In the genomic region with DNA sequence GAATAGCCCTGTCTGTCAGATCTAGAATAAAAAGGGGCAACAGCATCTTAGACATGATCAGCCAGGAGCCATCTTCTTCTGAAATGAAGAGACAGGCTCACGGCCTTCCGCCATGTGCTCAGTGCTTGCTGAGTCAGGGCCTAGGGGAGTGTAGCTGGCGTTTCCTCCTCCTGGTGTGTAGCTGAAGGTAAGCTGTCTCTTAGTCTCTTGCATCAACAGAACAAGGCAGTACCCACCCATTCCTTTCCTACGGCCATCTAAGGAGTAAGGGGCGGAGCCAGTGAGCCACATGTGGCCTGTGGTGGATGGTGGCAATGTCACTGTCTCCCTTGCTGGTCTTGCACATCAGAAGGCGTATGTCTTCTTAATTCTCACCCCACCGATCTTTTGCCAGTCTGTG, we compare ENCODE assay signal across 20 mouse cellular contexts. TPM values are rescaled to one million over a fixed set of nuclear protein-coding genes. Genes with fewer than 3 reads are reported as not detected.
A peak's percentile ranks its signal among the peaks of the same experiment; 100 is the strongest.
DNase-seq lines count a peak whose midpoint lies in the region; ATAC-seq lines count a peak whose summit lies in the region.
"Had no signal": no experiment of that assay in that cellular context is flagged by ENCODE, and none has a peak within 500 bp of the region (broad histone marks: within the 10 kb centered on the region; RNA-seq: fewer than 3 reads in every experiment).

No protein-coding gene starts in this region.

- H3K27ac ChIP-seq in heart, embryonic 10.5 days, result peak overlapping the region; percentile 11; the same call in 1 of the 2 replicates
- no peak overlapping the region; the same call in 1 of the 2 replicates for H3K27ac ChIP-seq in liver, embryonic 11.5 days (ENCODE audit: low read depth, low read length)
- H3K27ac ChIP-seq in neural tube, embryonic 15.5 days (replicated peaks), result no peak overlapping the region
- H3K27ac ChIP-seq: heart, embryonic 15.5 days; hindbrain, embryonic 12.5 days; limb, embryonic 10.5 days had no signal

- no peaks in the 10 kb centered on the region; the same call in 1 of the 2 replicates for H3K36me3 ChIP-seq in heart, embryonic 10.5 days
- peaks cover 4% of the 10 kb centered on the region; the same call in 1 of the 2 replicates for H3K36me3 ChIP-seq in liver, embryonic 11.5 days (ENCODE audit: control insufficient read depth, insufficient read depth, low read length)
- no peaks in the 10 kb centered on the region for H3K36me3 ChIP-seq in neural tube, embryonic 15.5 days
- H3K36me3 ChIP-seq: heart, embryonic 15.5 days; hindbrain, embryonic 12.5 days; limb, embryonic 10.5 days had no signal

- ATAC-seq in liver, embryonic 11.5 days (replicated peaks; ENCODE audit: low FRiP score), result peak; percentile 48
- ATAC-seq in megakaryocyte progenitor cell, adult 5-6 weeks (replicated peaks; ENCODE audit: poor library complexity), result peak; percentile 64
- ATAC-seq in neural tube, embryonic 15.5 days (ENCODE audit: low FRiP score), result no peak
- ATAC-seq: forebrain, postnatal 0 days had no signal

- H3K4me1 ChIP-seq in heart, embryonic 10.5 days, result peaks cover 47% of the 10 kb centered on the region
- H3K4me1 ChIP-seq in liver, embryonic 11.5 days (replicated peaks; ENCODE audit: control insufficient read depth, insufficient read depth, low read length), result peaks cover 53% of the 10 kb centered on the region
- H3K4me1 ChIP-seq in neural tube, embryonic 15.5 days, result peaks cover 31% of the 10 kb centered on the region

- DNase-seq in heart, embryonic 10.5 days (ENCODE audit: low spot score), result peak; percentile 84
- no peak for DNase-seq in heart, postnatal 4 days
- peak; percentile 78 for DNase-seq in R1 (ENCODE audit: low read depth, low spot score)
- no peak for DNase-seq in liver, embryonic 11.5 days (ENCODE audit: low spot score)
- DNase-seq in testis, postnatal 10 days (ENCODE audit: low spot score), result no peak
- DNase-seq in spleen, adult 12 weeks (ENCODE audit: low spot score), result no peak
- DNase-seq: adrenal gland, postnatal 10 days; cerebellum, adult 8-10 months; forebrain, postnatal 0 days; gastrocnemius, postnatal 14 days; kidney, adult 11 months; kidney, postnatal 14 days; lung, embryonic 14.5 days; right cerebral cortex, postnatal 4 days; thymus, postnatal 14 days had no signal

- no peaks in the 10 kb centered on the region for H3K27me3 ChIP-seq in heart, embryonic 10.5 days (ENCODE audit: insufficient read depth, poor library complexity, severe bottlenecking)
- no peaks in the 10 kb centered on the region for H3K27me3 ChIP-seq in liver, embryonic 11.5 days (replicated peaks; ENCODE audit: control insufficient read depth, insufficient read depth, low read length)
- H3K27me3 ChIP-seq in neural tube, embryonic 15.5 days (replicated peaks), result no peaks in the 10 kb centered on the region
- H3K27me3 ChIP-seq: heart, embryonic 15.5 days; hindbrain, embryonic 12.5 days had no signal

- no peak overlapping the region for H3K4me3 ChIP-seq in heart, embryonic 10.5 days
- no peak overlapping the region for H3K4me3 ChIP-seq in liver, embryonic 11.5 days (ENCODE audit: low read depth, low read length)
- no peak overlapping the region for H3K4me3 ChIP-seq in neural tube, embryonic 15.5 days (replicated peaks)
- H3K4me3 ChIP-seq: heart, embryonic 15.5 days; hindbrain, embryonic 12.5 days; limb, embryonic 10.5 days had no signal

- no peaks in the 10 kb centered on the region for H3K9me3 ChIP-seq in heart, embryonic 10.5 days
- H3K9me3 ChIP-seq in liver, embryonic 11.5 days (ENCODE audit: control insufficient read depth, low read length), result no peaks in the 10 kb centered on the region
- H3K9me3 ChIP-seq in neural tube, embryonic 15.5 days (replicated peaks), result no peaks in the 10 kb centered on the region
- H3K9me3 ChIP-seq: heart, embryonic 15.5 days; hindbrain, embryonic 12.5 days; limb, embryonic 10.5 days had no signal

- 72% methylated on average over 7 of the region's 7 CpGs for WGBS in heart, embryonic 10.5 days
- WGBS in liver, embryonic 11.5 days, result 59% methylated on average over 7 of the region's 7 CpGs
- WGBS in neural tube, embryonic 15.5 days, result 83% methylated on average over 7 of the region's 7 CpGs

- H3K4me2 ChIP-seq in liver, embryonic 11.5 days, result peak overlapping the region; percentile 19; the same call in 1 of the 2 replicates
- H3K4me2 ChIP-seq in neural tube, embryonic 15.5 days, result no peak overlapping the region
- H3K4me2 ChIP-seq: heart, embryonic 15.5 days; hindbrain, embryonic 12.5 days; lung, embryonic 14.5 days had no signal

- no peak overlapping the region for H3K9ac ChIP-seq in liver, embryonic 11.5 days (ENCODE audit: low read depth, low read length)
- no peak overlapping the region for H3K9ac ChIP-seq in neural tube, embryonic 15.5 days (replicated peaks)
- H3K9ac ChIP-seq: forebrain, postnatal 0 days; heart, embryonic 15.5 days; hindbrain, embryonic 12.5 days; lung, embryonic 14.5 days had no signal

RNA-seq across cellular contexts. Expression of gene Ssx2ip, which starts 5.7 kb away (rescaled TPM):
- 29.8 and 35.8 TPM in 2 replicates for polyA plus RNA-seq in heart, embryonic 10.5 days (2016; fragmentation: Nextera tagmentation; extraction: Ambion mirVana)
- 10 to 100 TPM; 18.6 to 21.0 TPM for total RNA-seq in heart, postnatal 4 days (2021)
- polyA plus RNA-seq in liver, embryonic 11.5 days (2014; fragmentation: Nextera tagmentation; extraction: Ambion mirVana), result 109 and 130 TPM in 2 replicates
- 13.2 and 16.2 TPM in 2 replicates for total RNA-seq in megakaryocyte progenitor cell, adult 5-6 weeks (2015)
- total RNA-seq in megakaryocyte progenitor cell, adult 5-6 weeks (2017), result 22.1 and 26.2 TPM in 2 replicates
- polyA plus RNA-seq in neural tube, embryonic 15.5 days (2015; fragmentation: Nextera tagmentation; extraction: Ambion mirVana), result 16.7 and 19.3 TPM in 2 replicates

RNA-seq across cellular contexts. Expression of gene Ctbs, which starts 39.5 kb away (rescaled TPM):
- 9.9 and 11.4 TPM in 2 replicates for polyA plus RNA-seq in heart, embryonic 10.5 days (2016; fragmentation: Nextera tagmentation; extraction: Ambion mirVana)
- total RNA-seq in heart, postnatal 4 days (2021), result 1 to 10 TPM; 5.5 to 5.7 TPM
- 8.2 and 8.4 TPM in 2 replicates for polyA plus RNA-seq in liver, embryonic 11.5 days (2014; fragmentation: Nextera tagmentation; extraction: Ambion mirVana)
- total RNA-seq in megakaryocyte progenitor cell, adult 5-6 weeks (2015), result 12.5 and 17.0 TPM in 2 replicates
- total RNA-seq in megakaryocyte progenitor cell, adult 5-6 weeks (2017), result 9.9 and 10.5 TPM in 2 replicates
- 5.3 and 5.7 TPM in 2 replicates for polyA plus RNA-seq in neural tube, embryonic 15.5 days (2015; fragmentation: Nextera tagmentation; extraction: Ambion mirVana)

Comparison
In these comparisons a context has a peak if more than half of its experiments do, and no peak if none do; other contexts are left out.
1. DNase-seq: peak in heart, embryonic 10.5 days (single experiment) and R1 (single experiment); none in heart, postnatal 4 days (single experiment), liver, embryonic 11.5 days (single experiment), testis, postnatal 10 days (single experiment) and spleen, adult 12 weeks (single experiment).